Mouse (Mus musculus) megakaryocyte, embryonic 14.5 days (primary cell): ENCODE results near the gene Trpv5.

ENCODE experiments used
- FLI1 ChIP-seq: IDR thresholded peaks from 2 replicates; pipeline ENCODE4 v1.6.1; 2012; ENCODE audit warnings: low read length, inconsistent platforms, mixed read lengths
- GATA1 ChIP-seq: IDR thresholded peaks from 3 replicates; pipeline ENCODE4 v1.6.1; 2012; ENCODE audit warnings: mixed read lengths, low read length, inconsistent platforms, borderline replicate concordance

- TF ChIP-seq GATA1 (no peak), FLI1 (no peak)
Observed at GRCm38 (mm10) chr6:41685596-41685995, 5.0 kb upstream of the Trpv5 start.
